Mouse (Mus musculus) lung, embryonic 14.5 days (tissue): ENCODE data around the gene Sh3pxd2b. TPM values are rescaled to one million over a fixed set of nuclear protein-coding genes. Genes with fewer than 3 reads are reported as not detected.

Experiments used
- ATAC-seq: fragments of 200-750 bp; cut with Nextera tagmentation; 2 replicates; pipeline ENCODE4 v1.8.0; 2017; ENCODE audit warnings: mild to moderate bottlenecking, moderate TSS enrichment, moderate library complexity; ENCODE audit not compliant: insufficient read depth
- DNase-seq: peaks from one replicate; pipeline ENCODE4 v3.0.0-alpha.2; 2015
- H3K27ac ChIP-seq: fragments of 300-500 bp; sonication (generic); 2 replicates; pipeline ENCODE4 v1.5.1; 2014; ENCODE audit warnings: low read depth, mild to moderate bottlenecking, moderate library complexity
- H3K27me3 ChIP-seq: fragments of 300-500 bp; sonication (generic); 2 replicates; pipeline ENCODE4 v1.6.1; 2014; ENCODE audit warnings: low read length, control low read depth; ENCODE audit not compliant: insufficient read depth
- H3K36me3 ChIP-seq: fragments of 300-500 bp; sonication (generic); 2 replicates; pipeline ENCODE4 v1.6.1; 2014; ENCODE audit warnings: control low read depth; ENCODE audit not compliant: insufficient read depth
- H3K4me1 ChIP-seq: fragments of 300-500 bp; sonication (generic); 2 replicates; pipeline ENCODE4 v1.6.1; 2014; ENCODE audit warnings: antibody characterized with exemption, control low read depth; ENCODE audit not compliant: insufficient read depth
- H3K4me2 ChIP-seq: fragments of 300-500 bp; sonication (generic); 2 replicates; pipeline ENCODE4 v1.6.1; 2014; ENCODE audit warnings: mild to moderate bottlenecking
- H3K4me3 ChIP-seq: fragments of 300-500 bp; sonication (generic); 2 replicates; pipeline ENCODE4 v1.5.1; 2014; ENCODE audit warnings: low read depth, low read length
- H3K9ac ChIP-seq: fragments of 300-500 bp; sonication (generic); 2 replicates; pipeline ENCODE4 v1.6.1; 2014
- H3K9me3 ChIP-seq: fragments of 300-500 bp; sonication (generic); 2 replicates; pipeline ENCODE4 v1.6.1; 2016; ENCODE audit warnings: low read depth, low read length, control low read depth
- CTCF ChIP-seq: IDR thresholded peaks from 2 replicates; pipeline ENCODE4 v1.5.1; 2016; ENCODE audit warnings: antibody characterized with exemption, low read depth
- WGBS: fragments of 180-500 bp; shearing (Covaris S2); extraction: QIAGEN DNeasy Blood & Tissue Kit; methylation state at CpG from one replicate; pipeline ENCODE4 v1.1.7; 2014; 5-methylcytosine and 5-hydroxymethylcytosine counted together
- polyA plus RNA-seq: library from polyadenylated mRNA; unstranded; fragments of >200 nt; fragmentation: Nextera tagmentation; extraction: Ambion mirVana; gene quantifications from 2 replicates; pipeline ENCODE4 v1.2.1, GENCODE M21; 2014

Sh3pxd2b gene
- polyA plus RNA-seq, 1 experiment from 2014 or later: 31.7 TPM

DNA sequence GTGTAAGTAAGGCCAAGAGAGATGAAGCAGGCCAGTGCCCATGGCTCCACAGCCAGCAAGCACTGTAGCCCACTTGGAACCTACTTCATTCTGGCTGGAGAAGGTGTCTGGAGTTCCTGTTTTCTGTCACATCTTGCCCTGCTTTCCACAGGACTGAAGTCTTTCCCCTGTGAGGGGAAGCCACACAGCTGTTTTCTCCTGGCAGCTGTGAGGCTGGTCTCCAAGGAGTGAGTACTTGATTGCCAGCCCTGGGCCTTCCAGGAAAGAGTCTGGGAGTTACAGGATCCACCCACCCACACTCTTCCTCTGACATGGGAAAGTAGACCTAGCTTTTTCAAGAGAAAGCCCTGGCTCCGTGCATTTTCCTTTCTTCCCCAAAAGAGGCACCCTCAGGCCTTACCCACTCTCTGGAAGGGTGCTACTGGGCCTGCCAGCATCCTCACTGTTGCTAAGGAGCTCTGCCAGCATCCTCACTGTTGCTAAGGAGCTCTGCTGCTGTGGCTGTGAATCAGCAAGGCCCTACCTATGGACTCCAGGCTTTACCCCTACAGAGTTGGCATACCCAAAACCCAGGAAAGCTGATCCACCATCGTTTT lies 44.7 kb upstream of the Sh3pxd2b start:
- H3K27me3 ChIP-seq: 0 out of 2 replicates have a peak, but pooled peaks cover 6% of the 10 kb centered on the region
- no peak overlapping the region for H3K4me3 ChIP-seq
- H3K4me2 ChIP-seq: no peak overlapping the region
- no peak for ATAC-seq
- DNase-seq: no peak
- no peak overlapping the region for H3K9ac ChIP-seq
- no peak for TF ChIP-seq CTCF
- no peaks in the 10 kb centered on the region for H3K36me3 ChIP-seq
- H3K4me1 ChIP-seq: no peaks in the 10 kb centered on the region; the same call in 1 of the 2 replicates
- 42% methylated on average over 2 of the region's 2 CpGs for WGBS
- no peak overlapping the region for H3K27ac ChIP-seq
- H3K9me3 ChIP-seq: no peaks in the 10 kb centered on the region

DNA sequence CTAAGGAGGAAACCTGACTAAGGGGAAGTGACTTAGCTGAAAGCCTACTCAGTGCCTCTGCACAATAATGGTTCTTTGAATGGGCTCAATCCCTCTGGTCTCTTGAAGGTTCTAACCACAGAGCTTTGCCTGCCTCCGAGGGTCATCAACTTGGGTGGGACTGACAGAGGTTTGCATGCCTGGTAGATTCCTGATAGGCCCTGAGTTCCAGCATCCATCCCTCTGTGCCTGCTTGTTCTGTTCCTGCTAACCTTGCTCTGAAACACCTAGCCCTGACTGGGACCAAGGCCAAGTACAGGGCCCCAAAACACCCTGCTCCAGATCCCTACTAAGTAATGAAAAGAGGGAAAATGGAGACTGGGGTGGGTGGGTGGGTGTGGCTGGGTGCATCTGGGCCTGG lies 44.2 kb upstream of the Sh3pxd2b start:
- Histone ChIP-seq H3K4me2 (no peak overlapping the region), H3K36me3 (no peaks in the 10 kb centered on the region), H3K4me3 (no peak overlapping the region), H3K27ac (no peak overlapping the region), H3K27me3 (0 out of 2 replicates have a peak, but pooled peaks cover 6% of the 10 kb centered on the region), H3K9me3 (no peaks in the 10 kb centered on the region), H3K4me1 (no peaks in the 10 kb centered on the region; the same call in 1 of the 2 replicates), H3K9ac (no peak overlapping the region)
- TF ChIP-seq CTCF: no peak
- DNase-seq (no peak), ATAC-seq (no peak)
- 82% methylated on average over 1 of the region's 1 CpGs for WGBS

DNA sequence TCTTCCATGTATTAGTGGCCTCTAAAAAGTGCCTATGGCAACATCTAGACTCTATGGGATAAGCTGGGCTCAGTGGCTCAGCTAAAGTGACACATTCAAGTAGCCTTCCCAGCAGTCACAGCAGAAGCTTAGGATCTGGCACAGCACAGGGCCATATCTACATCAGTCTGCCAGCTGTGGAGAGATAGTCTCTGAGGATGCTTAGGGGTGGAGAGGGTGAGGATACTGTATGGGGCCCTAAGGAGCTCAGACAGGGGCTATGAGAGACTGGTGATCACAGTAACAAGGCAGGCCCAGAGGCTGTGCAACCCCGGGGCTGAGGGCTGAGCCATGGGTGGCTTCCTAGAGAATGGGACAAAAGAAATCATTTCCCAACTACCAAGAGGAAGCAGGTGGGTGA lies 40.6 kb upstream of the Sh3pxd2b start:
- no peak for ATAC-seq

DNA sequence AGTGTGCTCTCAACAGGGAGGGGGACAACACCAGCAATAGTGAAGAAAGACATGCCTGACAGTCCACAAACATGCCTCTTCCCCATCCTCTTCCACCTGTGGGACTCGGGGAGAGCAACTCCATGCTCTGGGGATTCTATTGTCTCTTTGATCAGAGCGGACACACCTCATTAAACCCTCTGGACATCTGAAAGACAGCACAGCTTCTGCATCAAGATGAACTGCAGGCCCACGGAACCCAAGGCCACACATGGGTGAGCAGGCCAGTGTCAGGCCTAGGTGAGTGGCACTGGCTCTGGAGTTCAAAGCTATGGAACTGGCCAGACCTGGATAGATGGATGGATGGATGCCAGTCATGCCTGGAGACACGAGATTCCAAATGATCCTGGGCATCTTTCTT lies 38.2 kb upstream of the Sh3pxd2b start:
- no peaks in the 10 kb centered on the region for H3K9me3 ChIP-seq
- TF ChIP-seq CTCF: no peak
- H3K4me3 ChIP-seq: no peak overlapping the region

More for the DNA sequence above, 40.6 kb upstream of the Sh3pxd2b start:
- H3K27ac ChIP-seq: no peak overlapping the region
- TF ChIP-seq CTCF: no peak
- no peaks in the 10 kb centered on the region for H3K9me3 ChIP-seq
- no peak overlapping the region for H3K9ac ChIP-seq
- no peak overlapping the region for H3K4me2 ChIP-seq
- DNase-seq: no peak
- H3K36me3 ChIP-seq: no peaks in the 10 kb centered on the region
- H3K4me1 ChIP-seq: no peaks in the 10 kb centered on the region; the same call in 1 of the 2 replicates
- WGBS: 86% methylated on average over 1 of the region's 1 CpGs
- no peaks in the 10 kb centered on the region for H3K27me3 ChIP-seq
- H3K4me3 ChIP-seq: no peak overlapping the region

DNA sequence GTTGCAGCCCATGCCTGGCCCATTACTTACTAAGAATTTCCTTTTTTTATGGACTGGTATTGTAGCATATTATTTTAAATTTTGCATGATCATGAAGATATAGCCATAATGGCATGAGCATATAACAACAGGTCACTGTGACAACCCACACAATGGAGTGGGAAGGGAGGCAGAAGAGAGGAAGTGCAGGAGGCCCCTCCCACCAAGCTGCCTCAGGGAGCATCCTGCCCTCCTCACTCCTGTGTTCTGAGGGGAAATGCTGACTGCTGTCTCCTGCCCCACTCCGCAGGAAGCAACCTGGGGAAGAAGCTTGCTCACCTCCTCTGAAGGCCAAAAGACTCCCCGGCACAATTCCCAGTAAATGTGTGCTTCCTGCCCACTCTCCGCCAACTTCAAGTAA lies 37.7 kb upstream of the Sh3pxd2b start:
- Histone ChIP-seq H3K27ac (no peak overlapping the region), H3K27me3 (no peaks in the 10 kb centered on the region), H3K36me3 (no peaks in the 10 kb centered on the region), H3K4me3 (no peak overlapping the region), H3K4me1 (no peaks in the 10 kb centered on the region; the same call in 1 of the 2 replicates), H3K9me3 (no peaks in the 10 kb centered on the region), H3K4me2 (no peak overlapping the region), H3K9ac (no peak overlapping the region)
- TF ChIP-seq CTCF: no peak
- ATAC-seq (no peak), DNase-seq (no peak)
- 69% methylated on average over 3 of the region's 3 CpGs for WGBS

More for the DNA sequence above, 38.2 kb upstream of the Sh3pxd2b start:
- Histone ChIP-seq H3K27me3 (no peaks in the 10 kb centered on the region), H3K36me3 (no peaks in the 10 kb centered on the region), H3K4me1 (no peaks in the 10 kb centered on the region; the same call in 1 of the 2 replicates), H3K9ac (no peak overlapping the region), H3K27ac (no peak overlapping the region), H3K4me2 (no peak overlapping the region)
- 60% methylated on average over 4 of the region's 4 CpGs for WGBS
- no peak for ATAC-seq
- no peak for DNase-seq

DNA sequence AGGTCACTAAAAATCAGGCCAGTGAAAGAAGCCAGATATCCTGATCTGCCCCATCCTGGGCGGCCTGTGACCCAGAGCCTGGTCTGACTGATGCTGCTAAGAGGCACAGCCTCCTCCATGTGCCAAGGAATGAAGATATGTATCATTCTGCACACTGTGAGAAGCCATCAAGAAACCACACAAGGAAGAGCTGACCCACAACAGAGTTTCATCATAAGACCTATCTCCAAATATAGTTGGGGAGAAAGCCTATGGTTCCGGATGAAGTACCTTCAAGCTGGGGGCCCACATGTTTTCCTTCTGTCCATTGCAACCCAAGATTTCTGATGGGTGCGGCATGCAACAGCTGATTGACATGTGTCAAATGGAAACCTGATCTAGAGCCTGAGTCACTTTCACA lies 31.6 kb upstream of the Sh3pxd2b start:
- no peak overlapping the region for H3K4me3 ChIP-seq
- H3K4me1 ChIP-seq: no peaks in the 10 kb centered on the region
- no peaks in the 10 kb centered on the region for H3K27me3 ChIP-seq
- DNase-seq (no peak), ATAC-seq (no peak)
- 75% methylated on average over 3 of the region's 3 CpGs for WGBS
- TF ChIP-seq CTCF: no peak
- no peak overlapping the region for H3K4me2 ChIP-seq
- H3K36me3 ChIP-seq: no peaks in the 10 kb centered on the region
- no peak overlapping the region for H3K9ac ChIP-seq
- no peak overlapping the region for H3K27ac ChIP-seq
- H3K9me3 ChIP-seq: no peaks in the 10 kb centered on the region

DNA sequence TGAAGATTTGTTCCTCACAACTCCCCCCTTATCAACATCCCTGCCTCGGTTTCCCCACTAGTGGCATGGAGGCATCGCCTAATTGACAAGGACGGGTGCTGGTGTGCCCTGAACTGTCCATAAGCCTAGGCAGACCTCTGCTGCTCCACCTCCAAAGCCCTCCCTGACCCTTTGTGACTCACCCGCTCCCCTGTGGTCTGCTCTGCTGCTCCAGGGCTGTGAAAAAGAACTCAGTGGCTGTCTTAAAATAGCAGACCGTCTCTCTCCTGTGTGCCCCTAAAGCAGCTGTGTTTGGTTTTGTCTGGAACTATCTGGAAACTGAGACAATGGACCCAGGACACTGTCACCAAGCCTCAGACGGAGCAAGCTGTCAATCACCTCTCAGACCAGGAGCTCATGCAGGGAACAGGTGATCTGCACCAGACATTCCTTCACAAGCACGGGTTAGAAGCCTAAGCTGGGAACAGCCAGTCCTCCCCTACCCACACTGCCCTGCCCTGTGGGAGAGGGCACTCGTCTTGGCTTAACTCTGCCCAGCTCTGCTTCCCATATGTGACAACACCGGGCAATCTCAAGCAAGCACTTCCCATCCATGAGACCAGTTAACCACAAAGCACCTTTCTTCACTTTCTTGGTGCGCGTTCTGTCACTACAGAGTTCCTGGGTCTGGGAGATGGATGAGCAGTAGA lies 27.0 kb upstream of the Sh3pxd2b start:
- H3K27ac ChIP-seq: no peak overlapping the region
- H3K4me2 ChIP-seq: no peak overlapping the region
- H3K27me3 ChIP-seq: no peaks in the 10 kb centered on the region
- H3K4me3 ChIP-seq: no peak overlapping the region
- H3K9me3 ChIP-seq: no peaks in the 10 kb centered on the region
- DNase-seq (no peak), ATAC-seq (0 out of 2 replicates have a peak, but pooled peaks have one; percentile 2)
- no peaks in the 10 kb centered on the region for H3K36me3 ChIP-seq
- TF ChIP-seq CTCF: no peak
- 60% methylated on average over 11 of the region's 11 CpGs for whole genome bisulfite sequencing
- H3K9ac ChIP-seq: no peak overlapping the region
- no peaks in the 10 kb centered on the region for H3K4me1 ChIP-seq
